Mouse (Mus musculus): ENCODE data around the gene Ppp4c. TPM values are rescaled to one million over a fixed set of nuclear protein-coding genes. Genes with fewer than 3 reads are reported as not detected.
A peak's percentile ranks its signal among the peaks of the same experiment; 100 is the strongest.
"Not testable (repeated sequence)": the region's sequence is repeated elsewhere in the genome, so short reads cannot be mapped to it uniquely, and the experiment has no call there.

The Ppp4c gene
- polyA plus RNA-seq, 1 experiment from 2014 or later: 374 TPM

GRCm38 (mm10) chr7:126784469-126784868 lies 7.8 kb downstream of the Ppp4c start:
- WGBS: 90% methylated on average over 7 of the region's 7 CpGs
- H3K36me3 ChIP-seq (replicated peaks; ENCODE audit: control insufficient read depth, insufficient read depth, low read depth, low read length): peaks cover 23% of the 10 kb centered on the region

GRCm38 (mm10) chr7:126782693-126783092 lies 9.6 kb downstream of the Ppp4c start:
- WGBS: 86% methylated on average over 13 of the region's 13 CpGs
- Histone ChIP-seq H3K4me2 (ENCODE audit: low read depth, low read length) (no peak overlapping the region), H3K4me1 (ENCODE audit: control insufficient read depth, insufficient read depth, low read length) (peaks cover 4% of the 10 kb centered on the region)

More at GRCm38 (mm10) chr7:126784469-126784868, 7.8 kb downstream of the Ppp4c start:
- no peak overlapping the region for H3K4me3 ChIP-seq (ENCODE audit: low read depth, low read length)
- no peaks in the 10 kb centered on the region for H3K9me3 ChIP-seq (replicated peaks; ENCODE audit: control insufficient read depth, low read length)
- no peaks in the 10 kb centered on the region for H3K27me3 ChIP-seq (ENCODE audit: control insufficient read depth, insufficient read depth, low read length)
- peaks cover 4% of the 10 kb centered on the region for H3K4me1 ChIP-seq (ENCODE audit: control insufficient read depth, insufficient read depth, low read length)
- H3K4me2 ChIP-seq (ENCODE audit: low read depth, low read length): no peak overlapping the region
- ATAC-seq (replicated peaks; ENCODE audit: insufficient number of reproducible peaks, low FRiP score, low TSS enrichment, low read depth): no peak
- DNase-seq (ENCODE audit: low spot score): no peak
- no peak overlapping the region for H3K27ac ChIP-seq (replicated peaks; ENCODE audit: low read depth, low read length)
- H3K9ac ChIP-seq (replicated peaks; ENCODE audit: low read length): no peak overlapping the region

GRCm38 (mm10) chr7:126781661-126782370 lies 10.5 kb downstream of the Ppp4c start:
- H3K4me2 ChIP-seq (ENCODE audit: low read depth, low read length): peak overlapping the region; percentile 79; the same call in 1 of the 2 replicates
- H3K4me3 ChIP-seq (ENCODE audit: low read depth, low read length): peak overlapping the region; percentile 3; the same call in 1 of the 2 replicates
- H3K27ac ChIP-seq (replicated peaks; ENCODE audit: low read depth, low read length): no peak overlapping the region
- no peaks in the 10 kb centered on the region for H3K27me3 ChIP-seq (ENCODE audit: control insufficient read depth, insufficient read depth, low read length)
- peaks cover 7% of the 10 kb centered on the region for H3K4me1 ChIP-seq (ENCODE audit: control insufficient read depth, insufficient read depth, low read length)
- DNase-seq (ENCODE audit: low spot score) (no peak), ATAC-seq (replicated peaks; ENCODE audit: insufficient number of reproducible peaks, low FRiP score, low TSS enrichment, low read depth) (no peak)
- no peaks in the 10 kb centered on the region for H3K9me3 ChIP-seq (replicated peaks; ENCODE audit: control insufficient read depth, low read length)
- H3K36me3 ChIP-seq (replicated peaks; ENCODE audit: control insufficient read depth, insufficient read depth, low read depth, low read length): peaks cover 6% of the 10 kb centered on the region
- no peak overlapping the region; the same call in none of the 2 replicates for H3K9ac ChIP-seq (replicated peaks; ENCODE audit: low read length)
- 36% methylated on average over 11 of the region's 11 CpGs for WGBS

More at GRCm38 (mm10) chr7:126782693-126783092, 9.6 kb downstream of the Ppp4c start:
- no peak for DNase-seq (ENCODE audit: low spot score)
- Histone ChIP-seq H3K9me3 (replicated peaks; ENCODE audit: control insufficient read depth, low read length) (no peaks in the 10 kb centered on the region), H3K36me3 (replicated peaks; ENCODE audit: control insufficient read depth, insufficient read depth, low read depth, low read length) (peaks cover 14% of the 10 kb centered on the region), H3K4me3 (ENCODE audit: low read depth, low read length) (no peak overlapping the region; the same call in 1 of the 2 replicates), H3K27ac (replicated peaks; ENCODE audit: low read depth, low read length) (no peak overlapping the region), H3K9ac (replicated peaks; ENCODE audit: low read length) (no peak overlapping the region), H3K27me3 (ENCODE audit: control insufficient read depth, insufficient read depth, low read length) (no peaks in the 10 kb centered on the region)
- no peak for ATAC-seq (replicated peaks; ENCODE audit: insufficient number of reproducible peaks, low FRiP score, low TSS enrichment, low read depth)

GRCm38 (mm10) chr7:126780971-126781635 lies 11.2 kb downstream of the Ppp4c start, which contains the start of gene Tbx6:
Tbx6 (plus strand) TSS chr7:126781483.
- peak within 1 kb of the TSS; percentile 79 for H3K4me2 ChIP-seq (ENCODE audit: low read depth, low read length)
- no peak within 1 kb of the TSS for H3K27ac ChIP-seq (replicated peaks; ENCODE audit: low read depth, low read length)
- peak; percentile 12; the same call in 1 of the 2 replicates for ATAC-seq (replicated peaks; ENCODE audit: insufficient number of reproducible peaks, low FRiP score, low TSS enrichment, low read depth)
- peaks cover 5% of the 10 kb centered on the region for H3K36me3 ChIP-seq (replicated peaks; ENCODE audit: control insufficient read depth, insufficient read depth, low read depth, low read length)
- WGBS: 5% methylated on average over 22 of the region's 22 CpGs
- no peaks in the 10 kb centered on the region for H3K27me3 ChIP-seq (ENCODE audit: control insufficient read depth, insufficient read depth, low read length)
- no peak for DNase-seq (ENCODE audit: low spot score)
- peak within 1 kb of the TSS; percentile 34 for H3K4me3 ChIP-seq (ENCODE audit: low read depth, low read length)
- no peaks in the 10 kb centered on the region for H3K9me3 ChIP-seq (replicated peaks; ENCODE audit: control insufficient read depth, low read length)
- peaks cover 7% of the 10 kb centered on the region for H3K4me1 ChIP-seq (ENCODE audit: control insufficient read depth, insufficient read depth, low read length)
- H3K9ac ChIP-seq (replicated peaks; ENCODE audit: low read length): peak within 1 kb of the TSS; percentile 58

GRCm38 (mm10) chr7:126779983-126780970 lies 12.0 kb downstream of the Ppp4c start:
- peak; percentile 94 for DNase-seq (ENCODE audit: low spot score)
- Histone ChIP-seq H3K4me2 (ENCODE audit: low read depth, low read length) (peak overlapping the region; percentile 79), H3K27me3 (ENCODE audit: control insufficient read depth, insufficient read depth, low read length) (no peaks in the 10 kb centered on the region), H3K27ac (replicated peaks; ENCODE audit: low read depth, low read length) (no peak overlapping the region), H3K4me1 (ENCODE audit: control insufficient read depth, insufficient read depth, low read length) (peaks cover 7% of the 10 kb centered on the region), H3K9ac (replicated peaks; ENCODE audit: low read length) (peak overlapping the region; percentile 58), H3K9me3 (replicated peaks; ENCODE audit: control insufficient read depth, low read length) (no peaks in the 10 kb centered on the region), H3K4me3 (ENCODE audit: low read depth, low read length) (peak overlapping the region; percentile 34), H3K36me3 (replicated peaks; ENCODE audit: control insufficient read depth, insufficient read depth, low read depth, low read length) (peaks cover 5% of the 10 kb centered on the region)
- WGBS: 2% methylated on average over 21 of the region's 21 CpGs
- ATAC-seq (replicated peaks; ENCODE audit: insufficient number of reproducible peaks, low FRiP score, low TSS enrichment, low read depth): peak; percentile 71

GRCm38 (mm10) chr7:126779101-126779500 lies 13.2 kb downstream of the Ppp4c start:
- not testable (repeated sequence) for H3K27me3 ChIP-seq (ENCODE audit: control insufficient read depth, insufficient read depth, low read length); H3K36me3 ChIP-seq (replicated peaks; ENCODE audit: control insufficient read depth, insufficient read depth, low read depth, low read length); H3K27ac ChIP-seq (replicated peaks; ENCODE audit: low read depth, low read length); ATAC-seq (replicated peaks; ENCODE audit: insufficient number of reproducible peaks, low FRiP score, low TSS enrichment, low read depth); H3K9ac ChIP-seq (replicated peaks; ENCODE audit: low read length); H3K4me2 ChIP-seq (ENCODE audit: low read depth, low read length); H3K4me3 ChIP-seq (ENCODE audit: low read depth, low read length); H3K9me3 ChIP-seq (replicated peaks; ENCODE audit: control insufficient read depth, low read length); H3K4me1 ChIP-seq (ENCODE audit: control insufficient read depth, insufficient read depth, low read length); DNase-seq (ENCODE audit: low spot score)
- 88% methylated on average over 7 of the region's 7 CpGs for WGBS

- H3K4me3 ChIP-seq (ENCODE audit: low read depth, low read length): no peak overlapping the region
- no peaks in the 10 kb centered on the region for H3K9me3 ChIP-seq (replicated peaks; ENCODE audit: control insufficient read depth, low read length)
- peaks cover 7% of the 10 kb centered on the region for H3K4me1 ChIP-seq (ENCODE audit: control insufficient read depth, insufficient read depth, low read length)
- DNase-seq (ENCODE audit: low spot score) (no peak), ATAC-seq (replicated peaks; ENCODE audit: insufficient number of reproducible peaks, low FRiP score, low TSS enrichment, low read depth) (no peak)
- H3K9ac ChIP-seq (replicated peaks; ENCODE audit: low read length): no peak overlapping the region
- no peak overlapping the region; the same call in 1 of the 2 replicates for H3K4me2 ChIP-seq (ENCODE audit: low read depth, low read length)
- no peaks in the 10 kb centered on the region for H3K27me3 ChIP-seq (ENCODE audit: control insufficient read depth, insufficient read depth, low read length)
- no peak overlapping the region for H3K27ac ChIP-seq (replicated peaks; ENCODE audit: low read depth, low read length)
- no peaks in the 10 kb centered on the region for H3K36me3 ChIP-seq (replicated peaks; ENCODE audit: control insufficient read depth, insufficient read depth, low read depth, low read length)
- WGBS: 69% methylated on average over 3 of the region's 3 CpGs
Observed at GRCm38 (mm10) chr7:126778147-126778546, 14.1 kb downstream of the Ppp4c start.

All from embryonic facial prominence, embryonic 11.5 days (tissue).